Mouse (Mus musculus): ENCODE measurements around the gene Stx11.

DNA sequence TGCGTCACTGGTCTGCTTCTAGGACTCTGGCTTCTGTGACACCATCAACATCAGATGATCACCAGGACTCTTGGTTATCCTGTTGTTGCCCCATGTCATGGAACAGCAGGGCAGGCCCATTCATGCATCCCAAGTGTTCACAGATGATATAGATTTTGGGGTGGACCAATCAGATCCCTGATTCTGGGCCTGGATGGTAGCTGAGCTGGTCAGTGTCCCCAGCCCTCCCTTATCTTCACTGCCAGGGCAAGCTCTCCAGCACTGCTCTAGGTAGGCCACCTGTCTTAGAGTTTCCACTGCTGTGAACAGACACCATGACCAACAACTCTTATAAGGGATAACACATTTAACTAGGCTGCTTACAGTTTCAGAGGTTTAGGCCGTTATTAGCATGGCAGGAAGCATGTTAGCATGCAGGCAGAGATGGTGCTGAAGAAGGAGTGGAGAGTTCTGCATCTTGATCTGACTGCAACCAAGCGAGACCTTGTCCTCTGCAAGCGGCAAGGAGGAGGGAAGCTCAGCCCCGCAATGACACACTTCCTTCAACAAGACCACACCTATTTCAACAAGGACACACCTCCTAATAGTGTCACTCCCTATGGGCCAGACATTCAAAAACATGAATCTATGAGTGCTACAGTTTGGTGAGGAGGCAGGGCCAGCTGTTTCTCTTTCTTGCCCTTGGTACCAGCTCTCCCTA is 60.5 kb downstream of the Stx11 start:
- no peak for TF ChIP-seq CTCF (IDR thresholded peaks at IDR 0.05; ENCODE audit: low read depth)
- TF ChIP-seq EP300 (IDR thresholded peaks at IDR 0.05; ENCODE audit: low read depth), result no peak

Measured in liver, postnatal 0 days (tissue).